Mouse (Mus musculus): ENCODE measurements around the gene Rnf187. TPM values are rescaled to one million over a fixed set of nuclear protein-coding genes. Genes with fewer than 3 reads are reported as not detected.

Gene Rnf187
- polyA plus RNA-seq, 1 experiment from 2014 or later, result 217 TPM

Small RNAs within 50 kb of the gene (microRNA-seq; reads per million reads assigned to microRNA genes)
- not detected for gene Gm44313

Other genes starting within 250 kb of the Rnf187 start
- not detected in 2 replicates for gene Olfr319, start 239.8 kb downstream of the Rnf187 start, polyA plus RNA-seq (2015; fragmentation: Nextera tagmentation; extraction: Ambion mirVana)
- gene Olfr318, start 214.9 kb downstream of the Rnf187 start, polyA plus RNA-seq (2015; fragmentation: Nextera tagmentation; extraction: Ambion mirVana), result not detected in 2 replicates
- gene Olfr317, start 199.7 kb downstream of the Rnf187 start, polyA plus RNA-seq (2015; fragmentation: Nextera tagmentation; extraction: Ambion mirVana), result not detected in 2 replicates
- not detected in 2 replicates for gene Olfr316, start 186.2 kb downstream of the Rnf187 start, polyA plus RNA-seq (2015; fragmentation: Nextera tagmentation; extraction: Ambion mirVana)
- gene Olfr315, start 165.7 kb downstream of the Rnf187 start, polyA plus RNA-seq (2015; fragmentation: Nextera tagmentation; extraction: Ambion mirVana), result not detected in 2 replicates
- gene Olfr314, start 156.0 kb downstream of the Rnf187 start, polyA plus RNA-seq (2015; fragmentation: Nextera tagmentation; extraction: Ambion mirVana), result not detected in 2 replicates
- 0.31 and 0.85 TPM in 2 replicates for gene Fam183b, start 137.0 kb downstream of the Rnf187 start, polyA plus RNA-seq (2015; fragmentation: Nextera tagmentation; extraction: Ambion mirVana)
- gene Olfr313, start 123.9 kb downstream of the Rnf187 start, polyA plus RNA-seq (2015; fragmentation: Nextera tagmentation; extraction: Ambion mirVana), result not detected in 2 replicates
- gene Olfr312, start 109.7 kb downstream of the Rnf187 start, polyA plus RNA-seq (2015; fragmentation: Nextera tagmentation; extraction: Ambion mirVana), result not detected in 2 replicates
- not detected in 2 replicates for gene Olfr311, start 99.7 kb downstream of the Rnf187 start, polyA plus RNA-seq (2015; fragmentation: Nextera tagmentation; extraction: Ambion mirVana)
- 10.2 and 10.6 TPM in 2 replicates for gene Gm12258, start 91.8 kb downstream of the Rnf187 start, polyA plus RNA-seq (2015; fragmentation: Nextera tagmentation; extraction: Ambion mirVana)
- gene 2810021J22Rik, start 71.7 kb downstream of the Rnf187 start, polyA plus RNA-seq (2015; fragmentation: Nextera tagmentation; extraction: Ambion mirVana), result 9.1 and 9.4 TPM in 2 replicates
- 6.0 and 7.3 TPM in 2 replicates for gene Zfp39, start 34.7 kb downstream of the Rnf187 start, polyA plus RNA-seq (2015; fragmentation: Nextera tagmentation; extraction: Ambion mirVana)
- gene Btnl10, start 21.0 kb downstream of the Rnf187 start, polyA plus RNA-seq (2015; fragmentation: Nextera tagmentation; extraction: Ambion mirVana), result 0.10 TPM in 1 of 2 replicates, not detected in the other
- 93.4 and 93.5 TPM in 2 replicates for gene Hist3h2ba, start 10.0 kb upstream of the Rnf187 start, polyA plus RNA-seq (2015; fragmentation: Nextera tagmentation; extraction: Ambion mirVana)
- 39.5 and 39.7 TPM in 2 replicates for gene Hist3h2a, start 15.8 kb upstream of the Rnf187 start, polyA plus RNA-seq (2015; fragmentation: Nextera tagmentation; extraction: Ambion mirVana)
- 0.42 and 0.64 TPM in 2 replicates for gene Trim17, start 15.8 kb upstream of the Rnf187 start, polyA plus RNA-seq (2015; fragmentation: Nextera tagmentation; extraction: Ambion mirVana)
- 22.9 and 25.9 TPM in 2 replicates for gene Trim11, start 39.2 kb upstream of the Rnf187 start, polyA plus RNA-seq (2015; fragmentation: Nextera tagmentation; extraction: Ambion mirVana)
- gene Obscn, start 197.5 kb upstream of the Rnf187 start, polyA plus RNA-seq (2015; fragmentation: Nextera tagmentation; extraction: Ambion mirVana), result 0.50 and 0.51 TPM in 2 replicates
- gene Iba57, start 224.8 kb upstream of the Rnf187 start, polyA plus RNA-seq (2015; fragmentation: Nextera tagmentation; extraction: Ambion mirVana), result 6.9 and 8.5 TPM in 2 replicates
- gene Gjc2, start 244.3 kb upstream of the Rnf187 start, polyA plus RNA-seq (2015; fragmentation: Nextera tagmentation; extraction: Ambion mirVana), result 0.36 and 0.67 TPM in 2 replicates